Mouse (Mus musculus): ENCODE data around the gene Cd7. TPM values are rescaled to one million over a fixed set of nuclear protein-coding genes. Genes with fewer than 3 reads are reported as not detected.

Cd7 gene
- polyA plus RNA-seq, 1 experiment from 2014 or later = 0.51 TPM

DNA sequence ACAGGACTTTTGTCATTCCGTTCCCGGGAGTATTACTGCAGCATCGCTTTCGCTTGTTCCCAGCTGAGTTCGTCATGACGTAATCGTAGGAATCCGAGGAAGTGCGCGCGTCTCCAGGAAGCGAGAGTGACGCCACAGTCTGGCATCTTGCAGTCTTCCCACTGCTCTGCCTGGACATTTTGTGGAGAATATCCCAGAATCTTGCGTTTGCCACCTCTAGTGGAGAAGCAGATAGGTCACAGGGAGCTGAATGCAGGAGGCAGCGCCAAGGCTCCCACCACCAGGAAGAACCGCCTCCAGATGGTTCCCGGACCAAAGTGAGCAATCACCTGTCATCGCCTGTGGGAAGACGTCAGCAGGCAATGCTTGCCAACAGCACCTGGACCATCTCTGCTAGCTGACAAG is 24.3 kb downstream of the Cd7 start:
- 32% methylated on average over 19 of the region's 19 CpGs for WGBS
- Histone ChIP-seq H3K9ac (ENCODE audit: low read length) (no peak overlapping the region), H3K9me3 (ENCODE audit: control insufficient read depth, low read length) (no peaks in the 10 kb centered on the region), H3K4me1 (replicated peaks; ENCODE audit: control insufficient read depth, insufficient read depth) (no peaks in the 10 kb centered on the region), H3K4me3 (ENCODE audit: low read depth, low read length) (peak overlapping the region; percentile 27), H3K27me3 (ENCODE audit: control insufficient read depth, insufficient read depth, low read length) (no peaks in the 10 kb centered on the region), H3K4me2 (replicated peaks; ENCODE audit: low read depth) (peak overlapping the region; percentile 46), H3K27ac (replicated peaks) (no peak overlapping the region), H3K36me3 (ENCODE audit: control insufficient read depth, insufficient read depth, low read length) (no peaks in the 10 kb centered on the region)
- DNase-seq (ENCODE audit: low spot score) = peak; percentile 43
- TF ChIP-seq CTCF (IDR thresholded peaks at IDR 0.05; ENCODE audit: low read depth) = peak; percentile 43
- no peak for TF ChIP-seq EP300 (optimal IDR thresholded peaks at IDR 0.05)
- peak; percentile 51 for ATAC-seq (ENCODE audit: low FRiP score, low TSS enrichment)

DNA sequence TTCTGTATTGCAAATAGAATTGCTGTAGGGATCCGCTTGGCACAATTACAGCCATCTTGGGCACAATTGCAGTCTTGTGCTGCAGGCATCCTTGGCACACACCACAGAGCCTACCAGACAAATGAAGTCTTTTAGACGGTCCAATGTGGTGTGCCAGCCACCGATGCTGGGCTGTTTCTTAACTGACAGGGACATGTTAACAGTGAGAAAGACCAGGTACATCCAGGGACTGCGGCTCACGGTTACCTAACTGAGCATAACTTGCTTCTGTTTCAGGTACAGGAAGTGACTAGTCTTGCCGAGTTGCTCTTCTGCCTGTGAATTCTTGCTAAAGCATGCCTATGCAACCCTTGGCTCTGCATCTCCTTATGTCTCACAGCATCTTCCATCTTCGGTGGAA is 25.6 kb downstream of the Cd7 start:
- H3K4me3 ChIP-seq (ENCODE audit: low read depth, low read length) = no peak overlapping the region
- DNase-seq (ENCODE audit: low spot score) (no peak), ATAC-seq (ENCODE audit: low FRiP score, low TSS enrichment) (no peak)
- H3K27me3 ChIP-seq (ENCODE audit: control insufficient read depth, insufficient read depth, low read length) = no peaks in the 10 kb centered on the region
- H3K4me2 ChIP-seq (replicated peaks; ENCODE audit: low read depth) = no peak overlapping the region
- H3K4me1 ChIP-seq (replicated peaks; ENCODE audit: control insufficient read depth, insufficient read depth) = no peaks in the 10 kb centered on the region
- no peak overlapping the region for H3K9ac ChIP-seq (ENCODE audit: low read length)
- no peaks in the 10 kb centered on the region for H3K36me3 ChIP-seq (ENCODE audit: control insufficient read depth, insufficient read depth, low read length)
- H3K27ac ChIP-seq (replicated peaks) = no peak overlapping the region
- H3K9me3 ChIP-seq (ENCODE audit: control insufficient read depth, low read length) = no peaks in the 10 kb centered on the region
- WGBS = 77% methylated on average over 7 of the region's 7 CpGs
- no peak for TF ChIP-seq CTCF (IDR thresholded peaks at IDR 0.05; ENCODE audit: low read depth)
- TF ChIP-seq EP300 (optimal IDR thresholded peaks at IDR 0.05) = no peak

DNA sequence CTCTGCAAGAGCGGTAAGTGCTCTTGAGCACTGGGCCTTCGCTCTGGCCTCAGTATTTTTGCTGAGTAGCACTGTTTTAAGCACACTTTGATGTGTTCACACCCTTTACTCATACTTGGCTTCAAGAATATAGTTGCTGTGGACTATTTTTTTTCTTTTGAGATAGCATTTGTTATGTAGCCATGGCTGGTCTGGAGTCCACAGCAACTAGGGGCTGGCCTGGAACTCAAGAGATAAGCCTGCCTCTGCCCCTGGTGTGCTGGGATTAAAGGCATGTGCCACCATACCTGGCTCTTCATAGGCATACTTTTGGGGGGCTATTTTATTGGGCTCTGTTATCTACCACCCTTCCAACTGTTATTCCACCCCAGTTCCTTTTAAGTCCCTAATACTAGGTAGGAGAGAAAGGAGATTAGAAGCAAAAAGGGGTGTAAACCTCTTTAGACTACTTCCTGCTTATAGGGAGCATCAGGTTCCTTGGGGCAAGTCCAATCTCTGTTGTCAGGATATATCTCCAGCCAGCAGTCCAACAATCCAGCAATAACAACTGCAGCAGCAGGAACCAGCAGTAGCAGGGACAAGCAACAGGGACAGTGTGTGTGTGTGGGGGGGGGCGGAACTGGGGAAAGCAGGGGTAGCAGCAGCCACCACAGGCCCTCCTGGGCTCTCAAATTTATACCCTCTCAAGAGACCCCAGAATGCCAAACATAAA is 29.0 kb downstream of the Cd7 start:
- H3K9me3 ChIP-seq (ENCODE audit: control insufficient read depth, low read length) = no peaks in the 10 kb centered on the region
- no peak overlapping the region for H3K4me3 ChIP-seq (ENCODE audit: low read depth, low read length)
- no peaks in the 10 kb centered on the region for H3K27me3 ChIP-seq (ENCODE audit: control insufficient read depth, insufficient read depth, low read length)
- WGBS = 86% methylated on average over 3 of the region's 3 CpGs
- DNase-seq (ENCODE audit: low spot score) (no peak), ATAC-seq (ENCODE audit: low FRiP score, low TSS enrichment) (no peak)
- no peaks in the 10 kb centered on the region for H3K4me1 ChIP-seq (replicated peaks; ENCODE audit: control insufficient read depth, insufficient read depth)
- H3K4me2 ChIP-seq (replicated peaks; ENCODE audit: low read depth) = no peak overlapping the region
- H3K27ac ChIP-seq (replicated peaks) = no peak overlapping the region
- no peak overlapping the region for H3K9ac ChIP-seq (ENCODE audit: low read length)
- TF ChIP-seq EP300 (optimal IDR thresholded peaks at IDR 0.05) (no peak), CTCF (IDR thresholded peaks at IDR 0.05; ENCODE audit: low read depth) (no peak)
- H3K36me3 ChIP-seq (ENCODE audit: control insufficient read depth, insufficient read depth, low read length) = no peaks in the 10 kb centered on the region

DNA sequence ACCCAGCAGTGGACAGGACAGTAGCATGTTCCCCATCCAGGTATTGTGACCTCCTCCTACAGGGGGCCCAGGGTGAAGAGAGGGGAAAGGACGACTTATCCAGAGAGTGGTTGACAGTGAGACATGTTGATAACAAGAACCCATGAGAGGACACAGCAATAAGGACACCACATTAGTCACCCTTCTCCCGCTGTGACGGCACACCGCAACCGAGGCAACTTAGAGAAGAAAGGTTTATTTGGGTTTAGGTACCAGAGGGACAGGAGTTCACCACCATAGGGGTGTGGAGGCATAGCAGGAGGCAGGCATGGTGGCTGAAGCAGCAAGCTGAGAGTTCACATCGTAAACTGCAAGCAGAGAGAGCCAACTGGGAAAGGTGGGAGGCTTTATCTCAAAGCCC is 33.0 kb downstream of the Cd7 start:
- Histone ChIP-seq H3K9me3 (ENCODE audit: control insufficient read depth, low read length) (no peaks in the 10 kb centered on the region), H3K9ac (ENCODE audit: low read length) (no peak overlapping the region), H3K4me1 (replicated peaks; ENCODE audit: control insufficient read depth, insufficient read depth) (0 out of 2 replicates have a peak, but pooled peaks cover 2% of the 10 kb centered on the region), H3K4me3 (ENCODE audit: low read depth, low read length) (no peak overlapping the region), H3K4me2 (replicated peaks; ENCODE audit: low read depth) (no peak overlapping the region), H3K27me3 (ENCODE audit: control insufficient read depth, insufficient read depth, low read length) (no peaks in the 10 kb centered on the region), H3K27ac (replicated peaks) (no peak overlapping the region), H3K36me3 (ENCODE audit: control insufficient read depth, insufficient read depth, low read length) (no peaks in the 10 kb centered on the region)
- no peak for ATAC-seq (ENCODE audit: low FRiP score, low TSS enrichment)
- TF ChIP-seq EP300 (optimal IDR thresholded peaks at IDR 0.05) (no peak), CTCF (IDR thresholded peaks at IDR 0.05; ENCODE audit: low read depth) (no peak)
- DNase-seq (ENCODE audit: low spot score) = no peak
- 73% methylated on average over 6 of the region's 6 CpGs for WGBS

DNA sequence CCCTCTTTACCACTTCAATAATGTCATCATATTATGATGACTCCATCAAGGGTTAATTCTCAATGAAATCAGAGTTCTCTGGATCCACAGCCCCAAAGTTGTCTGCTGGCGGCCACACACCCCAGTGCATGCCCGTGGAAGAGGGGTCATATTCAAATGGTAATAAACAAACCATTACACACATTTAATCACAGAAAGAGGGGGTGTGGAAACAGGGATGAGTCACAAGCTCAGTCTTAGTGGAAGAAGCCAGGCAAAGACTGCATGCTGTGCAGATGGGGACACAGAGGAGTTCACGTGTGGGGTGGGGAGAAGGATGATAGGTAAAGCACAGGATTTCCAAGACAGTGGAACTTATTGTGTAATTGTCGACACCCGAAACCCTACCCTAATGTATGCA is 34.9 kb downstream of the Cd7 start:
- Histone ChIP-seq H3K4me1 (replicated peaks; ENCODE audit: control insufficient read depth, insufficient read depth) (0 out of 2 replicates have a peak, but pooled peaks cover 2% of the 10 kb centered on the region), H3K9me3 (ENCODE audit: control insufficient read depth, low read length) (no peaks in the 10 kb centered on the region), H3K4me3 (ENCODE audit: low read depth, low read length) (no peak overlapping the region), H3K27me3 (ENCODE audit: control insufficient read depth, insufficient read depth, low read length) (no peaks in the 10 kb centered on the region), H3K4me2 (replicated peaks; ENCODE audit: low read depth) (no peak overlapping the region), H3K36me3 (ENCODE audit: control insufficient read depth, insufficient read depth, low read length) (no peaks in the 10 kb centered on the region), H3K9ac (ENCODE audit: low read length) (no peak overlapping the region), H3K27ac (replicated peaks) (no peak overlapping the region)
- ATAC-seq (ENCODE audit: low FRiP score, low TSS enrichment) = 0 out of 2 replicates have a peak, but pooled peaks have one; percentile 43
- TF ChIP-seq CTCF (IDR thresholded peaks at IDR 0.05; ENCODE audit: low read depth) = no peak
- 43% methylated on average over 5 of the region's 5 CpGs for WGBS
- no peak for DNase-seq (ENCODE audit: low spot score)

DNA sequence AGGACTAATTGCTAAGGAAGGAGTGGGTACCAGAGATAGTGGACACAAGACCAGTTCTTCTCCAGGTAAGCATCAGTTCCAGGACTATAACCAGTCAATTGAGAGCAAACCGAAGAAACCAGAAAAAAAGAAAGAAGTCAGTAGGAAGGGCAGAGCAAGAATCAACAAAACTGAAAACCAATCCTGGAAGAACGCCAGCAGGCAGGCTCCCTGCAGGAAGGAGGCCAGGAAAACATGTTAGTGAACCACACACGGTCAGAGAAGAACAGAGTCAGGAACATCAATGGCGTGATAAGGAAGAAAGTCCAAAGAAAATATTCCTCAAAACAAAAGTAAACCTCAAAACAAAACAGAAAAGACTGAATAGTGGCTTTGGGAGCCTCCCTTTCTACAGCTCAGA is 37.3 kb downstream of the Cd7 start:
- no peaks in the 10 kb centered on the region for H3K27me3 ChIP-seq (ENCODE audit: control insufficient read depth, insufficient read depth, low read length)
- ATAC-seq (ENCODE audit: low FRiP score, low TSS enrichment) (no peak), DNase-seq (ENCODE audit: low spot score) (peak; percentile 69)
- TF ChIP-seq EP300 (optimal IDR thresholded peaks at IDR 0.05) = no peak
- no peak for TF ChIP-seq CTCF (IDR thresholded peaks at IDR 0.05; ENCODE audit: low read depth)
- H3K9me3 ChIP-seq (ENCODE audit: control insufficient read depth, low read length) = no peaks in the 10 kb centered on the region
- no peak overlapping the region for H3K27ac ChIP-seq (replicated peaks)
- H3K4me3 ChIP-seq (ENCODE audit: low read depth, low read length) = no peak overlapping the region
- H3K9ac ChIP-seq (ENCODE audit: low read length) = no peak overlapping the region
- H3K36me3 ChIP-seq (ENCODE audit: control insufficient read depth, insufficient read depth, low read length) = no peaks in the 10 kb centered on the region
- no peak overlapping the region for H3K4me2 ChIP-seq (replicated peaks; ENCODE audit: low read depth)
- 0 out of 2 replicates have a peak, but pooled peaks cover 2% of the 10 kb centered on the region for H3K4me1 ChIP-seq (replicated peaks; ENCODE audit: control insufficient read depth, insufficient read depth)
- 12% methylated on average over 4 of the region's 4 CpGs for WGBS
